Mouse (Mus musculus): ENCODE data around the gene Nme4.

The Nme4 gene

DNA sequence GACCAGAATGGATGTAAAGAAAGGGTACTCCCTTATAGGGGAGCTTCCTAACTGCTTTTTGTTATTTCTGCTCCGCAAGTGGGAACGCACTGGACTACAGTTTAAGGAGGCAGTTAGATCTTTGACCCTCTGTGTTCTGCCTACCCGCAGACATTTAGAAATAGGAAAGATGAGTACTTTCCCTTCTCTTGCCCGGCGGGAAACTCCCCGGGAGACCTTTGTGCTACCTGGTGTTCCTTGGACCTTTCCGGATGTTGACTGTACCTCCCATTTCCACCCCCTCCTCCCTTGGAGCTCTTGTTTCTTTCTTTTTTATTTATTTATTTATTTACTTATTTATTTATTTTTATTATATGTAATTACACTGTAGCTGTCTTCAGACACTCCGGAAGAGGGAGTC is 18.7 kb upstream of the Nme4 start:
- no peak for DNase-seq (ENCODE audit: low spot score in 2 of 2)

- DNase-seq (ENCODE audit: low spot score in 2 of 2) = peak; percentile 81 to 91
These were observed 18.0 kb upstream of the Nme4 start, which contains the start of gene Tmem8 for GRCm38 (mm10) chr17:26113181-26113948. Gene Tmem8 (plus strand): TSS chr17:26113299.

DNA sequence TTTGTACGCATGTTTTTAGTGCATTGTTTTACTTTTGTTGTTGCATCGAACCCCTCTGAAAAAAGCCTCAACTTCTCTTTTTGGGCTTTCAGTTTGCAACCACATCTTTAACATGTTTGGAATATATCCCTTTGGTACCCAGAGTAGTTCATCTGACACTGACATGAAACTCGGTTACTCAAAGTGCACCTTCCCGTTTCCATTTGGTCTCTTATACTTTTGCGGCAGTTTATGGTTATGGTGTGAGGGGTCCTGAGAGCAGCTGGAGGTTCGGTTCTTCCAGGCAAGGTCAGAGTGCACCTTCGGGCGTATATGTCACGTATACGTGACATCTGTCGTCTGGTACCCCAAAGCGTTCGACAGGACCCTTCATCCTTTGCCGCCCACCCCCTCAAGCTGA is 17.3 kb upstream of the Nme4 start:
- no peak for DNase-seq (ENCODE audit: low spot score in 2 of 2)

GRCm38 (mm10) chr17:26111722-26112121 is 16.3 kb upstream of the Nme4 start:
- DNase-seq (ENCODE audit: low spot score in 2 of 2) = no peak

DNA sequence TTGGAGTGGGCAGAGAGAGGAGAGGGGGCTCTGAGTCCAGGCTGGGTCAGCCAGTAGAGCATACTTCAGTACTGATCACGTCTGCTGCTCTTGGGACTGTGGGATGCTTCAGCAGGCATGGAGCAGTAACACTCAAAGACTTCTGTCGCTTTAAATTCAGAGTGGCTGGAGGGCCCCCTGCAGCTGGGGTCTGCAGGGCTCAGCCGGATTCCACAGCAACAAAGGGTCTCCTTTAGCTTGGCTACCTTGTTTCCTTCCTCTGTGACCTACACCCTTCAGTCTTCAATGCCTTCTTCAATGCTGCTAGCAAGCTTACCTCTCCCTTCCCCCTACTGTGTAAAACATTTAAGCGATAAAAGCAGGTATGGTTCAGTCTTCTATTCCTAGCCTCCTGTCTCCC is 15.6 kb upstream of the Nme4 start:
- no peak for DNase-seq (ENCODE audit: low spot score in 2 of 2)

- no peak for DNase-seq (ENCODE audit: low spot score in 2 of 2)
These were observed 14.8 kb upstream of the Nme4 start for GRCm38 (mm10) chr17:26110156-26110555.

DNA sequence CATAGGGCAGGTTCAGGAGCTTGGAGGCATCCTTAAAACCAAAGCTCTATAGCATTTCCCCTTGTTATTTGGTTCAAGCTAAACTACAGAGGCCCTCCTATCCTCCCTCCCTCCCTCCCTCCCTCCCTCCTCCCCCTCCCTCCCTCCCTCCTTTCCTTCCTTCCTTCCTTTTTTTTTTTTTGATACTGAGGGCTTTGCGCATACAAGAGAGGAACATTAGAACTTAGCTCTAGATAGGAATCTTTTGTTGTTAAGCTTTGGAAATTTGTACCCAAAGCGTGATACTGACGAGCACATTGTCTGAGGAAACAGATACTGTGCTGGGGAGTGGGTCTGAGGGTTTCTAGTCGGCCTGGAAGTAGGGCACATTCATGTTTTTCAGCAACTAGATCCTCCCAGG is 10.2 kb upstream of the Nme4 start:
- no peak for DNase-seq (ENCODE audit: low spot score in 2 of 2)

GRCm38 (mm10) chr17:26101478-26101877 is 6.1 kb upstream of the Nme4 start:
- DNase-seq (ENCODE audit: low spot score in 2 of 2) = peak in 1 of 2 experiments; percentile 58

DNA sequence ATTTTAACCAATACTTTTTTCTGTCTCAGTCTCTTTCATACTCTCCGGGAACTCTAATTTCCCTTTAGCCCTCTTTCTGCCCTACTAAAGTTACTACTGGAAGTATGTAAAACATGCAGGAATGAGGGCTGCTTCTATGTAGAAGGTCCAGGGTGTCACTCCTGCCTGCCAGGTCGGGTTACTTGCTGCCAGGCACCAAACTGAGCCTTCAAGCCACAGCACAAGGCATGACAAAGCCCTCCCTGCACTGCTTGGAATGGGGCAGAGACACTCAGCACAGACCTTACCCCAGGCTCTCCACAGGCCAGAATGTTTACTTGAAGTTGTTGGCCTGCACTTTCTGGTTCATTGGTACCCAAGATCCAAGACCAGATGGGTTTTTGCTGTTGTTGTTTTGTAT is 4.8 kb upstream of the Nme4 start:
- peak in 1 of 2 experiments; percentile 64 for DNase-seq (ENCODE audit: low spot score in 2 of 2)

DNA sequence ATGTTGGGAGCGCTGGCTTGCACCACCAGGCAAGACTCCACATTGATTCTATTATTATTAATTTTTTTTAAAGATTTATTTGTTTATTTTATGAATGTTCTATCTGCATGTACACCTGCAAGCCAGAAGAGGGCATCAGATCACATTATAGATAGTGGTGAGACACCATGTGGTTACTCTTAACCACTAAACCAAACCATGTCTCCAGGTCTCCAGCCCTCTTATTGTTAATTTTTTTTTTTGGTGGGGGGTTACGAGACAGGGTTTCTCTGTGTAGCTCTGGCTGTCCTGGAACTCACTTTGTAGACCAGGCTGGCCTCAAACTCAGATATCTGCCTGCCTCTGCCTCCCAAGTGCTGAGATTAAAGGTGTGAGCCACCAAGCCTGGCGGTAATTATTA is 3.9 kb upstream of the Nme4 start:
- peak in 1 of 2 experiments; percentile 57 for DNase-seq (ENCODE audit: low spot score in 2 of 2)

GRCm38 (mm10) chr17:26098461-26098860 is 3.1 kb upstream of the Nme4 start:
- DNase-seq (ENCODE audit: low spot score in 2 of 2) = no peak

DNA sequence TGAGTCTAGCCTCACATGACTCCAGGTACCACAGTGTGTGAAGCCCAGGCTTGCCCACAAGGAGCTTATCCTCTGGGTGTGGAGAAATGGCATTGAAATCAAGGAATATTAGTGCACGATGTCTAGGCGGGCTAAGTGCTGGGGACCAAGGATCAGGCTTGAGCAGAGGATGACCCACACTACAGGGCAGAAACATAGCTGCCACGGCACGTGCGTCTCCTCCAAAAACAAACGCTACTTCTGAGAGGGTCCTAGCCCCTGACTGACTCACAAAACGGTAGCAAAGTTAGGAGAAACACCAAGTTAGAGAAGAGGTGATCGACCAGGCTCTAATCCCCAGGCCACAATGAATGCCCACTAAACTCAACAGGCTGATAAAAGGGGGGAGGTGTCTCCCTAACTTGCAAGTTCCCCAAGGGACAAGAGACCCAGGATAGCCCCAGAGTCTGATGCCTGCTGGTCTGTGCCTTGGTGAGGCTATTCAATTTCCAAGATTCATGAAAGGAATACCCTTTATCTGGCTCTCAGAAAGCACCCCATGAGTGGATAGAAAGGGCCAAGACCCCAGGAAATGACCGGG is 781 bp downstream of the Nme4 start:
- DNase-seq (ENCODE audit: low spot score in 2 of 2) = no peak

DNA sequence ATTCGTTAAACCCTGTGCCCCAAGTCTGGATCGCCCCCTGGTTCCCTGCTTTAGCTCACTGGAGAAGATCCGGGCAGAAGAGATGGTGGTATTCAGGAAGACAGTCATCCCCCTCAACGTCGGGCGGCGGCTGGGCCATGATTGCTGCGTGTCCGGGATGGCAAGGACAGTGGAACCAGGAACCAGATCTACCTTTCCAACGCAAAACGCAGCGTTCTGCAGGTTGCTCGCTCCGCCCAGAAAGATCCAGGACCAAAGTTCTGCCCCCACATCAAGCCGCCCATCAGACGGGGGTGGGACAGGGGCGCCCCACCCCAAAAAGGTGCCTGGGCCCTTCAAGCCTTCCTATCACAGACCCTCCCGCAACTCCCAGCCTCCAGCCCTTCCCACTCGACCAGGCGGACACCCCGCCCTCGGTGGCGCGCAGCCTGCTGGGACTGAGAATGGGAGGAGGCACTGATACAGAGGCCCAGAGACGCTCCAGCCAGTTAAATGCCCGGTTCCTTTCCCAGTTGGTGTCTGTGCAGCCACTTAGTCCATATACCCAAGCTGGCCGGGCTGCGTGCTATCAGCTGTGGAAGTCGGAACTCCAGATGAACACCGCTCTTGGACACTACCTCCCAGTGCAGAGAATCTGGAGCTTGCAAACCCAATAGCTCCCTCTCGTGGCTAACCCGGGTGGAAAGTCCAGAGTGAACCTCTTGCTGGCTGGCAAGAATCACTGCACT is 5.3 kb downstream of the Nme4 start, which contains the start of gene Decr2:
TSS of gene Decr2 (minus strand) at position 433 of the 728 bp plus-strand sequence.
- DNase-seq (ENCODE audit: low spot score in 2 of 2) = peak; percentile 82 to 92

- peak in 1 of 2 experiments; percentile 52 for DNase-seq (ENCODE audit: low spot score in 2 of 2)
These were observed 8.3 kb downstream of the Nme4 start for GRCm38 (mm10) chr17:26087059-26087564.

DNA sequence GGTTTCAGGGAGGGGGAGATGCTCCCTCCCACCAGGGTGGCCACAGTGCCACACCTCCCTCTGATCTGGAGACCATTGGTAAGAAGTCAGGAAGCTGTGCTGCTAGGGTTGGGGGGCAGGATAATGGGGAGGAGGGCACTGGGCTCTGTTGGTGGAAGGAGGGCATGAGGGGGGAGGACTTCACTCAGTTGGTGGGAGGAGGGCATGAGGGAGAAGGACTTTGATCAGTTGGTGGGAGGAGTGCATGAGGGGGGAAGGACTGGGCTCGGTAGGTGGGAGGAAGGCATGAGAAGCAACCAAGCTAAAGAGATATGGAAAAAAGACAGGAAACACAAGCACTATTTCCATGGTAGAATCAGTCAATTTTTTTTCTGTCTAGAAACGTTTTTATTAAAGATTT is 14.5 kb downstream of the Nme4 start:
- no peak for DNase-seq (ENCODE audit: low spot score in 2 of 2)

- no peak for DNase-seq (ENCODE audit: low spot score in 2 of 2)
These were observed 16.6 kb downstream of the Nme4 start for GRCm38 (mm10) chr17:26078851-26079250.

GRCm38 (mm10) chr17:26075246-26075645 is 20.2 kb downstream of the Nme4 start:
- no peak for DNase-seq (ENCODE audit: low spot score in 2 of 2)

DNA sequence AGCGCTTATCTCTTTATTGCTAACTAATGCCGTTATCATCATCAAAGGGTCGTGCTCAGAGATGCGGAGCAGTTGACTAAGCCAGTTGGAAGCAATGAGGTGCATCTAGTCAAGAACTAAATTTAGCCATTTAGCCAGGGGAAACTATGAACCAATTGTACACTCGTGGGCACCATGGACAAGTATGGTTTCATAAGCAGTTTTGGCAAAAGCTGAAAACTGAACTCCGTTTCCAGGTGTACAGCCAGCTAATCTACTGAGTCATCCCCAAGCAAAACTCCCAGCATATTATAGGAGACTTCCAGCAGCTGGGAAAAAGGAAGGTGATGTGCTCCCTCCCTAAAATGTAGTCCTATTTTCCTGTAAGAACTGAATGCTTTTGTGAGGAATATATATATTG is 25.3 kb downstream of the Nme4 start:
- no peak for DNase-seq (ENCODE audit: low spot score in 2 of 2)

GRCm38 (mm10) chr17:26068831-26069739 is 26.3 kb downstream of the Nme4 start, which contains the start of gene Rab11fip3:
Gene Rab11fip3 (minus strand): TSS chr17:26069555.
- DNase-seq (ENCODE audit: low spot score in 2 of 2) = peak; percentile 61 to 83

GRCm38 (mm10) chr17:26068024-26068830 is 27.2 kb downstream of the Nme4 start:
- DNase-seq (ENCODE audit: low spot score in 2 of 2) = no peak
